Comparison of ENCODE assay signal across 19 mouse cellular contexts in the genomic region with DNA sequence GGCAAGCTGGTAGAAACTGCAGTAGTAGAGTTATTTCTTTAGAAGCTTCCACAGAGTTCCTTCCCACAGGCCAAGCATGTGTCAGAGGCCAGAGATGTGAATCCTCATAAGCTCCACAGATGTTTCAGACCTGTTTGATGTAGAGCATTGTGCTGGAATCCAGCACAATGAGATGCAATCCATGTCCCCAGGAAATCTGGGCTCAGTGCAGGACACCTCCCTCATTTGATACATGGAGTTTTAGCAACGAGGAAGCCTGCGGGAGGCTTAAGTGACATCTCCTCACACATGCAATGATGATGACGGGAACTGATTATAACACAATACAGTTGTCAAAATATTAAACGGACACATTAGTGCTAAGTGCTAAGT.
"Had no signal": no experiment of that assay in that cellular context is flagged by ENCODE, and none has a peak within 500 bp of the region (broad histone marks: within the 10 kb centered on the region; RNA-seq: fewer than 3 reads in every experiment).

No protein-coding gene starts in this region.

- H3K4me2 ChIP-seq: heart, embryonic 11.5 days; heart, embryonic 13.5 days; heart, embryonic 15.5 days; hindbrain, embryonic 12.5 days; hindbrain, embryonic 14.5 days; intestine, embryonic 15.5 days; limb, embryonic 12.5 days had no signal

- H3K9me3 ChIP-seq: heart, embryonic 13.5 days; heart, embryonic 15.5 days; hindbrain, embryonic 10.5 days; hindbrain, embryonic 12.5 days; intestine, embryonic 15.5 days; limb, embryonic 10.5 days had no signal

- H3K36me3 ChIP-seq: heart, embryonic 13.5 days; heart, embryonic 15.5 days; hindbrain, embryonic 10.5 days; hindbrain, embryonic 12.5 days; intestine, embryonic 15.5 days; limb, embryonic 10.5 days; limb, embryonic 12.5 days had no signal

- H3K27me3 ChIP-seq: heart, embryonic 13.5 days; heart, embryonic 15.5 days; hindbrain, embryonic 12.5 days; intestine, embryonic 15.5 days; limb, embryonic 12.5 days had no signal

- DNase-seq: heart, postnatal 4 days; kidney, adult 18-20 months; kidney, adult 8-10 months had no signal

- H3K4me3 ChIP-seq: gastrocnemius, adult 2 months; heart, adult 2 months; heart, embryonic 13.5 days; heart, embryonic 15.5 days; hindbrain, embryonic 10.5 days; hindbrain, embryonic 12.5 days; intestine, embryonic 15.5 days; layer of hippocampus, adult 2 months; left cerebral cortex, adult 2 months; limb, embryonic 10.5 days; limb, embryonic 12.5 days had no signal

- ATAC-seq: hindbrain, embryonic 16.5 days; inflammation-experienced regulatory T-cells, adult 6 months; intestine, embryonic 15.5 days; intestine, postnatal 0 days had no signal

- H3K27ac ChIP-seq: heart, adult 2 months; heart, embryonic 13.5 days; heart, embryonic 15.5 days; hindbrain, embryonic 10.5 days; hindbrain, embryonic 12.5 days; hindbrain, embryonic 14.5 days; intestine, embryonic 15.5 days; layer of hippocampus, adult 2 months; left cerebral cortex, adult 2 months; limb, embryonic 10.5 days; limb, embryonic 12.5 days had no signal

- H3K4me1 ChIP-seq: heart, embryonic 15.5 days; hindbrain, embryonic 10.5 days; hindbrain, embryonic 12.5 days; limb, embryonic 10.5 days; limb, embryonic 12.5 days had no signal

- H3K9ac ChIP-seq: heart, embryonic 13.5 days; heart, embryonic 15.5 days; hindbrain, embryonic 12.5 days; hindbrain, embryonic 14.5 days; intestine, embryonic 15.5 days; limb, embryonic 12.5 days had no signal
